In genomic region chr7:56946398-56946797, GRCm38 (mm10) we compare ENCODE assay signal across 12 mouse cellular contexts.
DNase-seq lines count a peak whose midpoint lies in the region; ATAC-seq and TF ChIP-seq lines count a peak whose summit lies in the region.
"Had no signal": no experiment of that assay in that cellular context is flagged by ENCODE, and none has a peak within 500 bp of the region (broad histone marks: within the 10 kb centered on the region; RNA-seq: fewer than 3 reads in every experiment).

No protein-coding gene starts in this region.

- no peak for ATAC-seq in intestine, postnatal 0 days
- ATAC-seq in intestine, embryonic 15.5 days = no peak
- 0 out of 2 replicates have a peak, but pooled peaks have one; percentile 48 for ATAC-seq in midbrain, embryonic 15.5 days (replicated peaks)
- no peak for ATAC-seq in midbrain, embryonic 16.5 days

- no peaks in the 10 kb centered on the region for H3K4me1 ChIP-seq in intestine, postnatal 0 days (replicated peaks; ENCODE audit: control insufficient read depth, insufficient read depth, low read length)
- no peaks in the 10 kb centered on the region for H3K4me1 ChIP-seq in intestine, embryonic 15.5 days (replicated peaks)
- H3K4me1 ChIP-seq in midbrain, embryonic 15.5 days = no peaks in the 10 kb centered on the region
- H3K4me1 ChIP-seq in midbrain, embryonic 16.5 days (ENCODE audit: control insufficient read depth, insufficient read depth, low read length) = no peaks in the 10 kb centered on the region
- H3K4me1 ChIP-seq in cortical plate, adult 2 months (ENCODE audit: control insufficient read depth, insufficient read depth, low read length) = peaks cover 1% of the 10 kb centered on the region; the same call in 1 of the 2 replicates
- H3K4me1 ChIP-seq: embryonic facial prominence, embryonic 12.5 days had no signal

- H3K9ac ChIP-seq in intestine, postnatal 0 days (ENCODE audit: low read depth, low read length) = no peak overlapping the region
- H3K9ac ChIP-seq in intestine, embryonic 15.5 days = no peak overlapping the region
- H3K9ac ChIP-seq in midbrain, embryonic 15.5 days = no peak overlapping the region
- H3K9ac ChIP-seq in midbrain, embryonic 16.5 days (ENCODE audit: low read depth, low read length) = no peak overlapping the region
- H3K9ac ChIP-seq: embryonic facial prominence, embryonic 12.5 days had no signal

- peak; percentile 80 for TF ChIP-seq CTCF in intestine, postnatal 0 days (IDR thresholded peaks at IDR 0.05; ENCODE audit: low read depth)
- 0 out of 2 replicates have a peak, but pooled peaks have one; percentile 8 for TF ChIP-seq CTCF in cortical plate, adult 2 months (IDR thresholded peaks at IDR 0.05; ENCODE audit: extremely low read depth, insufficient read depth, low read length)

- peak; percentile 11 for DNase-seq in retina, adult 2 months (ENCODE audit: low read depth, low spot score)
- no peak for DNase-seq in thymus, postnatal 14 days
- DNase-seq in c-Kit-positive CD71-positive TER-119-positive erythroid progenitor cells, embryonic 14.5 days (ENCODE audit: low spot score) = no peak
- DNase-seq: kidney, postnatal 25 days; lung, postnatal 14 days; right cerebral cortex, postnatal 14 days had no signal

- no peaks in the 10 kb centered on the region for H3K36me3 ChIP-seq in intestine, postnatal 0 days (ENCODE audit: control insufficient read depth, insufficient read depth)
- H3K36me3 ChIP-seq in intestine, embryonic 15.5 days = no peaks in the 10 kb centered on the region
- no peaks in the 10 kb centered on the region for H3K36me3 ChIP-seq in midbrain, embryonic 15.5 days (replicated peaks)
- no peaks in the 10 kb centered on the region for H3K36me3 ChIP-seq in midbrain, embryonic 16.5 days (ENCODE audit: control insufficient read depth, insufficient read depth, low read length)
- H3K36me3 ChIP-seq: embryonic facial prominence, embryonic 12.5 days had no signal

- H3K27me3 ChIP-seq in intestine, postnatal 0 days (replicated peaks; ENCODE audit: control insufficient read depth, insufficient read depth, low read length) = no peaks in the 10 kb centered on the region
- H3K27me3 ChIP-seq in intestine, embryonic 15.5 days (replicated peaks) = no peaks in the 10 kb centered on the region
- no peaks in the 10 kb centered on the region for H3K27me3 ChIP-seq in midbrain, embryonic 15.5 days (replicated peaks)
- no peaks in the 10 kb centered on the region for H3K27me3 ChIP-seq in midbrain, embryonic 16.5 days (ENCODE audit: control insufficient read depth, insufficient read depth, low read depth, low read length)
- H3K27me3 ChIP-seq: embryonic facial prominence, embryonic 12.5 days had no signal

- H3K4me3 ChIP-seq in intestine, postnatal 0 days (ENCODE audit: low read depth, low read length) = no peak overlapping the region
- no peak overlapping the region for H3K4me3 ChIP-seq in intestine, embryonic 15.5 days (replicated peaks)
- no peak overlapping the region for H3K4me3 ChIP-seq in midbrain, embryonic 15.5 days
- H3K4me3 ChIP-seq in midbrain, embryonic 16.5 days (ENCODE audit: low read depth, low read length) = no peak overlapping the region
- no peak overlapping the region for H3K4me3 ChIP-seq in cortical plate, adult 2 months (ENCODE audit: insufficient read depth, low read length)
- H3K4me3 ChIP-seq: embryonic facial prominence, embryonic 12.5 days had no signal

- H3K4me2 ChIP-seq in intestine, postnatal 0 days (replicated peaks; ENCODE audit: low read depth) = no peak overlapping the region
- no peak overlapping the region for H3K4me2 ChIP-seq in intestine, embryonic 15.5 days (replicated peaks)
- no peak overlapping the region for H3K4me2 ChIP-seq in midbrain, embryonic 15.5 days
- H3K4me2 ChIP-seq in midbrain, embryonic 16.5 days (ENCODE audit: low read length) = no peak overlapping the region
- H3K4me2 ChIP-seq: embryonic facial prominence, embryonic 12.5 days had no signal

- TF ChIP-seq POLR2A in cortical plate, adult 2 months (IDR thresholded peaks at IDR 0.05; ENCODE audit: extremely low read depth, insufficient read depth, low read length) = no peak

- H3K9me3 ChIP-seq in intestine, postnatal 0 days (ENCODE audit: control insufficient read depth) = no peaks in the 10 kb centered on the region
- H3K9me3 ChIP-seq in intestine, embryonic 15.5 days = no peaks in the 10 kb centered on the region
- no peaks in the 10 kb centered on the region for H3K9me3 ChIP-seq in midbrain, embryonic 15.5 days
- no peaks in the 10 kb centered on the region for H3K9me3 ChIP-seq in midbrain, embryonic 16.5 days (replicated peaks; ENCODE audit: control insufficient read depth, low read length, poor library complexity, severe bottlenecking)
- H3K9me3 ChIP-seq: embryonic facial prominence, embryonic 12.5 days had no signal

- 78% methylated on average over 1 of the region's 2 CpGs for WGBS in intestine, postnatal 0 days
- 75% methylated on average over 2 of the region's 2 CpGs for WGBS in intestine, embryonic 15.5 days
- 83% methylated on average over 2 of the region's 2 CpGs for WGBS in midbrain, embryonic 15.5 days
- WGBS in midbrain, embryonic 16.5 days = 100% methylated on average over 1 of the region's 2 CpGs

- H3K27ac ChIP-seq in intestine, postnatal 0 days (ENCODE audit: low read depth, low read length) = no peak overlapping the region
- no peak overlapping the region for H3K27ac ChIP-seq in intestine, embryonic 15.5 days
- H3K27ac ChIP-seq in midbrain, embryonic 15.5 days = no peak overlapping the region
- no peak overlapping the region for H3K27ac ChIP-seq in midbrain, embryonic 16.5 days (ENCODE audit: low read length)
- no peak overlapping the region for H3K27ac ChIP-seq in cortical plate, adult 2 months (ENCODE audit: insufficient read depth, low read length)
- H3K27ac ChIP-seq: embryonic facial prominence, embryonic 12.5 days had no signal
